Comparison of ENCODE assay signal across 12 mouse cellular contexts in the genomic region with DNA sequence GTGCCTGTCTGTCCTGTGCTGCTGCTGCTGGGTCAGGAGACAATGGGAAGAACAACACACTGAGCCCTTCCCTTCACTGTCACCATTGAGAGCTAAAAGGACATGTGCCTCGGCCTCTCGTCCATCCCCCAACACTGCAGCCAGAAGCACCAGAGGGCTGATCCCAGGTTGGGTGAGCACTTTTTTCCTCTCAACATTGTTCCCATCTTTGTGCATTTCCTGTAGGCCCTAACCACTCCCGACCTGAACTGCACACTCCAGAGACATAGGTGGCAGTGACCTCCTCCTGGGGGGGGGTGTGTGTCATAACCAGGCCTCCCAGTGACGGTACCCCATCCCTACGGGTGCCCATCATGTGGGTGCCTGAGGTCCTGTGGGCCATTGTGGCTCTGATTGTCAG. TPM values are rescaled to one million over a fixed set of nuclear protein-coding genes. Genes with fewer than 3 reads are reported as not detected.
DNase-seq lines count a peak whose midpoint lies in the region; ATAC-seq and TF ChIP-seq lines count a peak whose summit lies in the region.
"Had no signal": no experiment of that assay in that cellular context is flagged by ENCODE, and none has a peak within 500 bp of the region (broad histone marks: within the 10 kb centered on the region; RNA-seq: fewer than 3 reads in every experiment).

No protein-coding gene starts in this region.

- peak; percentile 8 for ATAC-seq in inflammation-experienced regulatory T-cells, adult 6 months

- H3K4me3 ChIP-seq in left cerebral cortex, adult 2 months, result no peak overlapping the region
- no peak overlapping the region for H3K4me3 ChIP-seq in brown adipose tissue, adult 24 weeks (ENCODE audit: insufficient read depth, low read depth, low read length)
- H3K4me3 ChIP-seq: heart, embryonic 13.5 days; limb, embryonic 12.5 days; megakaryocyte, embryonic 14.5 days; neural tube, embryonic 12.5 days had no signal

- peak overlapping the region; percentile 42 for H3K27ac ChIP-seq in left cerebral cortex, adult 2 months
- H3K27ac ChIP-seq in brown adipose tissue, adult 24 weeks (replicated peaks; ENCODE audit: low read depth, low read length), result peak overlapping the region; percentile 20

- intact Hi-C loops in heart, postnatal 25 days (cut with DNase I), result loop anchor here (2.0 to 5.0 kb wide), 2 partner anchors 42 to 63 kb away; no protein-coding TSS in a partner anchor
- intact Hi-C loops in left cerebral cortex, adult 2 months (cut with DNase I), result loop anchor here (1.0 to 10.0 kb wide), 4 partner anchors 77 to 435 kb away; no protein-coding TSS in a partner anchor
- intact Hi-C loops in left cerebral cortex, postnatal 36 days (cut with DNase I), result loop anchor here (1.0 to 5.0 kb wide), 2 partner anchors 99 to 262 kb away; no protein-coding TSS in a partner anchor

- H3K4me1 ChIP-seq in brown adipose tissue, adult 24 weeks (ENCODE audit: control insufficient read depth, insufficient read depth, insufficient read length, low read length), result peaks cover 22% of the 10 kb centered on the region

- no peak for TF ChIP-seq CTCF in left cerebral cortex, adult 2 months (IDR thresholded peaks at IDR 0.05)

- DNase-seq in heart, adult 8-10 months (ENCODE audit: low spot score), result peak; percentile 22
- no peak for DNase-seq in heart, postnatal 25 days (ENCODE audit: low spot score)
- no peak for DNase-seq in left cerebral cortex, adult 2 months (ENCODE audit: extremely low spot score in 1 of 2, low spot score in 2 of 2)
- DNase-seq in left cerebral cortex, postnatal 36 days (ENCODE audit: low spot score in 2 of 2), result no peak
- no peak for DNase-seq in layer of hippocampus, postnatal 14 days (ENCODE audit: low spot score in 2 of 2)
- no peak for DNase-seq in adrenal gland, adult (ENCODE audit: inconsistent age in 2 of 2, low spot score in 1 of 2)

RNA-seq across cellular contexts. Expression of gene Wnt7b, which starts 27.8 kb away (rescaled TPM):
- total RNA-seq in heart, adult 8-10 months (2022), result under 1 TPM in 3 of 4 experiments, not detected in 1; 0.06 to 0.19 (median 0.14) TPM
- total RNA-seq in heart, postnatal 25 days (2021), result under 1 TPM; 0.13 to 0.17 TPM
- total RNA-seq in left cerebral cortex, adult 2 months (2021), result 10 to 100 TPM; 33.8 to 35.5 TPM
- 10 to 100 TPM; 34.0 to 35.9 TPM for total RNA-seq in left cerebral cortex, postnatal 36 days (2021)
- not detected in 2 replicates for polyA plus RNA-seq in brown adipose tissue, adult 24 weeks (2012; ENCODE audit: insufficient read depth, insufficient read length, missing spikeins)
- polyA plus RNA-seq in inflammation-experienced regulatory T-cells, adult 6 months (2017; shearing (Covaris generic)), result not detected
- total RNA-seq in layer of hippocampus, postnatal 14 days (2021), result 10 to 100 TPM; 33.8 to 34.8 TPM

Comparison
In these comparisons a context has a peak if more than half of its experiments do, and no peak if none do; other contexts are left out.
1. RNA of gene Wnt7b, which starts 27.8 kb away (total RNA-seq): 34.0 to 35.9 TPM in left cerebral cortex, postnatal 36 days, 33.8 to 35.5 TPM in left cerebral cortex, adult 2 months and 33.8 to 34.8 TPM in layer of hippocampus, postnatal 14 days; 0.13 to 0.17 TPM in heart, postnatal 25 days and 0.06 to 0.19 TPM in heart, adult 8-10 months; every median in the first group is over 10 times any median in the second.